Mouse (Mus musculus): ENCODE results near the gene Ptrh2. TPM values are rescaled to one million over a fixed set of nuclear protein-coding genes. Genes with fewer than 3 reads are reported as not detected.
"Not testable (repeated sequence)": the region's sequence is repeated elsewhere in the genome, so short reads cannot be mapped to it uniquely, and the experiment has no call there.

Ptrh2 gene
- polyA plus RNA-seq, 1 experiment, result 0.08 TPM

- Histone ChIP-seq H3K4me1 (ENCODE audit: control insufficient read depth) (peaks cover 36% of the 10 kb centered on the region), H3K36me3 (ENCODE audit: control insufficient read depth) (peaks cover 97% of the 10 kb centered on the region), H3K27me3 (ENCODE audit: control insufficient read depth) (no peaks in the 10 kb centered on the region), H3K9me3 (ENCODE audit: control insufficient read depth, low read length) (no peaks in the 10 kb centered on the region), H3K4me3 (replicated peaks) (no peak overlapping the region)
- TF ChIP-seq GATA1 (IDR thresholded peaks at IDR 0.05; ENCODE audit: low read length) (no peak), TAL1 (IDR thresholded peaks at IDR 0.05; ENCODE audit: low read length) (no peak)
Measured at GRCm38 (mm10) chr11:86734241-86734939, 50.6 kb downstream of the Ptrh2 start.

- Histone ChIP-seq H3K4me1 (ENCODE audit: control insufficient read depth) (peaks cover 42% of the 10 kb centered on the region), H3K27me3 (ENCODE audit: control insufficient read depth) (no peaks in the 10 kb centered on the region), H3K9me3 (ENCODE audit: control insufficient read depth, low read length) (no peaks in the 10 kb centered on the region), H3K4me3 (replicated peaks) (no peak overlapping the region), H3K36me3 (ENCODE audit: control insufficient read depth) (peaks cover 92% of the 10 kb centered on the region)
- TF ChIP-seq GATA1 (IDR thresholded peaks at IDR 0.05; ENCODE audit: low read length), result no peak
- no peak for TF ChIP-seq TAL1 (IDR thresholded peaks at IDR 0.05; ENCODE audit: low read length)
Measured at GRCm38 (mm10) chr11:86734993-86735392, 51.2 kb downstream of the Ptrh2 start.

- Histone ChIP-seq H3K27me3 (ENCODE audit: control insufficient read depth) (no peaks in the 10 kb centered on the region), H3K9me3 (ENCODE audit: control insufficient read depth, low read length) (no peaks in the 10 kb centered on the region), H3K36me3 (ENCODE audit: control insufficient read depth) (peaks cover 84% of the 10 kb centered on the region), H3K4me3 (replicated peaks) (peak overlapping the region; percentile 32), H3K4me1 (ENCODE audit: control insufficient read depth) (peaks cover 67% of the 10 kb centered on the region)
- TF ChIP-seq GATA1 (IDR thresholded peaks at IDR 0.05; ENCODE audit: low read length) (no peak), TAL1 (IDR thresholded peaks at IDR 0.05; ENCODE audit: low read length) (no peak)
Measured at GRCm38 (mm10) chr11:86737301-86738000, 53.7 kb downstream of the Ptrh2 start.

GRCm38 (mm10) chr11:86738308-86738707, 54.5 kb downstream of the Ptrh2 start:
- H3K27me3 ChIP-seq (ENCODE audit: control insufficient read depth); H3K9me3 ChIP-seq (ENCODE audit: control insufficient read depth, low read length); H3K4me3 ChIP-seq (replicated peaks): not testable (repeated sequence)
- Histone ChIP-seq H3K4me1 (ENCODE audit: control insufficient read depth) (peaks cover 75% of the 10 kb centered on the region), H3K36me3 (ENCODE audit: control insufficient read depth) (peaks cover 75% of the 10 kb centered on the region)

GRCm38 (mm10) chr11:86738956-86739355, 55.2 kb downstream of the Ptrh2 start:
- peaks cover 72% of the 10 kb centered on the region for H3K36me3 ChIP-seq (ENCODE audit: control insufficient read depth)
- no peaks in the 10 kb centered on the region for H3K27me3 ChIP-seq (ENCODE audit: control insufficient read depth)
- no peak overlapping the region for H3K4me3 ChIP-seq (replicated peaks)
- H3K9me3 ChIP-seq (ENCODE audit: control insufficient read depth, low read length), result no peaks in the 10 kb centered on the region
- TF ChIP-seq GATA1 (IDR thresholded peaks at IDR 0.05; ENCODE audit: low read length) (no peak), TAL1 (IDR thresholded peaks at IDR 0.05; ENCODE audit: low read length) (no peak)
- peaks cover 81% of the 10 kb centered on the region for H3K4me1 ChIP-seq (ENCODE audit: control insufficient read depth)

GRCm38 (mm10) chr11:86739470-86739869, 55.7 kb downstream of the Ptrh2 start:
- TF ChIP-seq TAL1 (IDR thresholded peaks at IDR 0.05; ENCODE audit: low read length) (no peak), GATA1 (IDR thresholded peaks at IDR 0.05; ENCODE audit: low read length) (no peak)
- Histone ChIP-seq H3K36me3 (ENCODE audit: control insufficient read depth) (peaks cover 67% of the 10 kb centered on the region), H3K4me3 (replicated peaks) (peak overlapping the region; percentile 21), H3K27me3 (ENCODE audit: control insufficient read depth) (no peaks in the 10 kb centered on the region), H3K4me1 (ENCODE audit: control insufficient read depth) (peaks cover 85% of the 10 kb centered on the region), H3K9me3 (ENCODE audit: control insufficient read depth, low read length) (no peaks in the 10 kb centered on the region)

GRCm38 (mm10) chr11:86741505-86741904, 57.7 kb downstream of the Ptrh2 start:
- Histone ChIP-seq H3K9me3 (ENCODE audit: control insufficient read depth, low read length) (no peaks in the 10 kb centered on the region), H3K27me3 (ENCODE audit: control insufficient read depth) (no peaks in the 10 kb centered on the region), H3K4me3 (replicated peaks) (peak overlapping the region; percentile 57), H3K4me1 (ENCODE audit: control insufficient read depth) (peaks cover 95% of the 10 kb centered on the region), H3K36me3 (ENCODE audit: control insufficient read depth) (peaks cover 66% of the 10 kb centered on the region)
- no peak for TF ChIP-seq TAL1 (IDR thresholded peaks at IDR 0.05; ENCODE audit: low read length)
- no peak for TF ChIP-seq GATA1 (IDR thresholded peaks at IDR 0.05; ENCODE audit: low read length)

Other genes starting within 250 kb of the Ptrh2 start
- 0.10 and 0.13 TPM in 2 replicates for gene Rnft1, start 199.3 kb upstream of the Ptrh2 start, polyA plus RNA-seq (2012)
- 0.57 and 1.4 TPM in 2 replicates for gene Rps6kb1, start 139.2 kb upstream of the Ptrh2 start, polyA plus RNA-seq (2012)
- 0.02 and 0.09 TPM in 2 replicates for gene Tubd1, start 139.0 kb upstream of the Ptrh2 start, polyA plus RNA-seq (2012)
- 1.3 and 2.6 TPM in 2 replicates for gene Vmp1, start 149 bp upstream of the Ptrh2 start, polyA plus RNA-seq (2012)
- gene Cltc, start 73.6 kb downstream of the Ptrh2 start, polyA plus RNA-seq (2012), result 3.4 and 4.8 TPM in 2 replicates
- 0.25 and 0.38 TPM in 2 replicates for gene Dhx40, start 123.8 kb downstream of the Ptrh2 start, polyA plus RNA-seq (2012)

All from erythroblast, embryonic 14.5 days (primary cell).